Mouse (Mus musculus): ENCODE measurements around the gene Ifi35. TPM values are rescaled to one million over a fixed set of nuclear protein-coding genes. Genes with fewer than 3 reads are reported as not detected.

Ifi35 gene
- polyA plus RNA-seq, 1 experiment from 2014 or later, result 5.4 TPM

GRCm38 (mm10) chr11:101483804-101484203 lies 35.6 kb downstream of the Ifi35 start:
- Histone ChIP-seq H3K27me3 (ENCODE audit: control insufficient read depth, insufficient read depth, low read length) (no peaks in the 10 kb centered on the region), H3K9me3 (ENCODE audit: control insufficient read depth, low read length) (no peaks in the 10 kb centered on the region), H3K27ac (peak overlapping the region; percentile 43; the same call in 1 of the 2 replicates), H3K9ac (no peak overlapping the region), H3K4me1 (replicated peaks; ENCODE audit: control insufficient read depth, insufficient read depth, low read length) (peaks cover 13% of the 10 kb centered on the region; the same call in 1 of the 2 replicates), H3K36me3 (replicated peaks; ENCODE audit: control insufficient read depth, insufficient read depth) (0 out of 2 replicates have a peak, but pooled peaks cover 5% of the 10 kb centered on the region), H3K4me3 (replicated peaks; ENCODE audit: low read length) (no peak overlapping the region), H3K4me2 (replicated peaks) (no peak overlapping the region)
- ATAC-seq (ENCODE audit: low FRiP score) (no peak), DNase-seq (ENCODE audit: low spot score) (no peak)
- 15% methylated on average over 3 of the region's 3 CpGs for WGBS

- 59% methylated on average over 6 of the region's 6 CpGs for WGBS
- Histone ChIP-seq H3K4me3 (replicated peaks; ENCODE audit: low read length) (no peak overlapping the region), H3K4me1 (replicated peaks; ENCODE audit: control insufficient read depth, insufficient read depth, low read length) (peaks cover 9% of the 10 kb centered on the region; the same call in 1 of the 2 replicates)
These were observed 36.0 kb downstream of the Ifi35 start for GRCm38 (mm10) chr11:101484245-101484644.

GRCm38 (mm10) chr11:101484814-101485213 lies 36.6 kb downstream of the Ifi35 start:
- WGBS, result 92% methylated on average over 7 of the region's 7 CpGs
- Histone ChIP-seq H3K4me3 (replicated peaks; ENCODE audit: low read length) (no peak overlapping the region), H3K27me3 (ENCODE audit: control insufficient read depth, insufficient read depth, low read length) (no peaks in the 10 kb centered on the region)

More at GRCm38 (mm10) chr11:101484245-101484644, 36.0 kb downstream of the Ifi35 start:
- Histone ChIP-seq H3K9ac (no peak overlapping the region), H3K4me2 (replicated peaks) (no peak overlapping the region), H3K36me3 (replicated peaks; ENCODE audit: control insufficient read depth, insufficient read depth) (0 out of 2 replicates have a peak, but pooled peaks cover 5% of the 10 kb centered on the region), H3K27ac (peak overlapping the region; percentile 21; the same call in 1 of the 2 replicates), H3K27me3 (ENCODE audit: control insufficient read depth, insufficient read depth, low read length) (no peaks in the 10 kb centered on the region), H3K9me3 (ENCODE audit: control insufficient read depth, low read length) (no peaks in the 10 kb centered on the region)
- ATAC-seq (ENCODE audit: low FRiP score), result no peak
- no peak for DNase-seq (ENCODE audit: low spot score)

GRCm38 (mm10) chr11:101485509-101486028 lies 37.4 kb downstream of the Ifi35 start:
- H3K27me3 ChIP-seq (ENCODE audit: control insufficient read depth, insufficient read depth, low read length), result no peaks in the 10 kb centered on the region
- ATAC-seq (ENCODE audit: low FRiP score), result no peak
- H3K4me1 ChIP-seq (replicated peaks; ENCODE audit: control insufficient read depth, insufficient read depth, low read length), result 0 out of 2 replicates have a peak, but pooled peaks cover 5% of the 10 kb centered on the region
- no peak for DNase-seq (ENCODE audit: low spot score)
- 0 out of 2 replicates have a peak, but pooled peaks cover 5% of the 10 kb centered on the region for H3K36me3 ChIP-seq (replicated peaks; ENCODE audit: control insufficient read depth, insufficient read depth)
- H3K4me3 ChIP-seq (replicated peaks; ENCODE audit: low read length), result no peak overlapping the region
- no peak overlapping the region for H3K27ac ChIP-seq
- no peak overlapping the region for H3K4me2 ChIP-seq (replicated peaks)
- H3K9ac ChIP-seq, result no peak overlapping the region; the same call in 1 of the 2 replicates
- WGBS, result 48% methylated on average over 6 of the region's 6 CpGs
- H3K9me3 ChIP-seq (ENCODE audit: control insufficient read depth, low read length), result no peaks in the 10 kb centered on the region

More at GRCm38 (mm10) chr11:101484814-101485213, 36.6 kb downstream of the Ifi35 start:
- Histone ChIP-seq H3K9ac (no peak overlapping the region), H3K4me2 (replicated peaks) (no peak overlapping the region), H3K36me3 (replicated peaks; ENCODE audit: control insufficient read depth, insufficient read depth) (0 out of 2 replicates have a peak, but pooled peaks cover 5% of the 10 kb centered on the region), H3K27ac (no peak overlapping the region), H3K4me1 (replicated peaks; ENCODE audit: control insufficient read depth, insufficient read depth, low read length) (0 out of 2 replicates have a peak, but pooled peaks cover 5% of the 10 kb centered on the region), H3K9me3 (ENCODE audit: control insufficient read depth, low read length) (no peaks in the 10 kb centered on the region)
- ATAC-seq (ENCODE audit: low FRiP score), result no peak
- DNase-seq (ENCODE audit: low spot score), result no peak

- no peak overlapping the region for H3K27ac ChIP-seq
- H3K9me3 ChIP-seq (ENCODE audit: control insufficient read depth, low read length), result no peaks in the 10 kb centered on the region
- 0 out of 2 replicates have a peak, but pooled peaks cover 5% of the 10 kb centered on the region for H3K4me1 ChIP-seq (replicated peaks; ENCODE audit: control insufficient read depth, insufficient read depth, low read length)
- H3K36me3 ChIP-seq (replicated peaks; ENCODE audit: control insufficient read depth, insufficient read depth), result 0 out of 2 replicates have a peak, but pooled peaks cover 5% of the 10 kb centered on the region
- H3K9ac ChIP-seq, result no peak overlapping the region
- no peak overlapping the region for H3K4me2 ChIP-seq (replicated peaks)
- DNase-seq (ENCODE audit: low spot score) (no peak), ATAC-seq (ENCODE audit: low FRiP score) (no peak)
- 75% methylated on average over 6 of the region's 6 CpGs for WGBS
- no peak overlapping the region for H3K4me3 ChIP-seq (replicated peaks; ENCODE audit: low read length)
- no peaks in the 10 kb centered on the region for H3K27me3 ChIP-seq (ENCODE audit: control insufficient read depth, insufficient read depth, low read length)
These were observed 37.9 kb downstream of the Ifi35 start for GRCm38 (mm10) chr11:101486126-101486525.

- ATAC-seq (ENCODE audit: low FRiP score) (no peak), DNase-seq (ENCODE audit: low spot score) (no peak)
- no peak overlapping the region for H3K9ac ChIP-seq
- no peaks in the 10 kb centered on the region for H3K9me3 ChIP-seq (ENCODE audit: control insufficient read depth, low read length)
- H3K4me3 ChIP-seq (replicated peaks; ENCODE audit: low read length), result no peak overlapping the region
- no peaks in the 10 kb centered on the region for H3K36me3 ChIP-seq (replicated peaks; ENCODE audit: control insufficient read depth, insufficient read depth)
- H3K4me2 ChIP-seq (replicated peaks), result no peak overlapping the region
- no peak overlapping the region for H3K27ac ChIP-seq
- H3K27me3 ChIP-seq (ENCODE audit: control insufficient read depth, insufficient read depth, low read length), result no peaks in the 10 kb centered on the region
- WGBS, result 84% methylated on average over 5 of the region's 5 CpGs
- H3K4me1 ChIP-seq (replicated peaks; ENCODE audit: control insufficient read depth, insufficient read depth, low read length), result no peaks in the 10 kb centered on the region
These were observed 58.1 kb downstream of the Ifi35 start for GRCm38 (mm10) chr11:101506269-101506780.

- Histone ChIP-seq H3K4me3 (replicated peaks; ENCODE audit: low read length) (no peak overlapping the region), H3K4me1 (replicated peaks; ENCODE audit: control insufficient read depth, insufficient read depth, low read length) (no peaks in the 10 kb centered on the region), H3K27me3 (ENCODE audit: control insufficient read depth, insufficient read depth, low read length) (no peaks in the 10 kb centered on the region), H3K9ac (no peak overlapping the region), H3K4me2 (replicated peaks) (no peak overlapping the region), H3K9me3 (ENCODE audit: control insufficient read depth, low read length) (no peaks in the 10 kb centered on the region), H3K36me3 (replicated peaks; ENCODE audit: control insufficient read depth, insufficient read depth) (no peaks in the 10 kb centered on the region), H3K27ac (no peak overlapping the region)
- no peak for DNase-seq (ENCODE audit: low spot score)
- WGBS, result 95% methylated on average over 7 of the region's 7 CpGs
- no peak for ATAC-seq (ENCODE audit: low FRiP score)
These were observed 58.9 kb downstream of the Ifi35 start for GRCm38 (mm10) chr11:101507090-101507489.

Small RNAs within 50 kb of the gene (microRNA-seq; reads per million reads assigned to microRNA genes)
- gene Mir6929, result not detected

Other genes starting within 250 kb of the Ifi35 start
- 26.9 and 37.2 TPM in 2 replicates for gene Ezh1, start 221.9 kb upstream of the Ifi35 start, polyA plus RNA-seq (2014; fragmentation: Nextera tagmentation; extraction: Ambion mirVana)
- gene Ramp2, start 202.4 kb upstream of the Ifi35 start, polyA plus RNA-seq (2014; fragmentation: Nextera tagmentation; extraction: Ambion mirVana), result 102 and 117 TPM in 2 replicates
- 122 and 133 TPM in 2 replicates for gene Vps25, start 194.7 kb upstream of the Ifi35 start, polyA plus RNA-seq (2014; fragmentation: Nextera tagmentation; extraction: Ambion mirVana)
- 5.3 and 6.0 TPM in 2 replicates for gene Wnk4, start 187.8 kb upstream of the Ifi35 start, polyA plus RNA-seq (2014; fragmentation: Nextera tagmentation; extraction: Ambion mirVana)
- 0.42 and 0.91 TPM in 2 replicates for gene Cntd1, start 169.4 kb upstream of the Ifi35 start, polyA plus RNA-seq (2014; fragmentation: Nextera tagmentation; extraction: Ambion mirVana)
- 242 and 256 TPM in 2 replicates for gene Coa3, start 169.3 kb upstream of the Ifi35 start, polyA plus RNA-seq (2014; fragmentation: Nextera tagmentation; extraction: Ambion mirVana)
- gene Becn1, start 146.1 kb upstream of the Ifi35 start, polyA plus RNA-seq (2014; fragmentation: Nextera tagmentation; extraction: Ambion mirVana), result 172 and 176 TPM in 2 replicates
- gene Psme3, start 132.2 kb upstream of the Ifi35 start, polyA plus RNA-seq (2014; fragmentation: Nextera tagmentation; extraction: Ambion mirVana), result 89.7 and 97.3 TPM in 2 replicates
- gene Aoc2, start 123.3 kb upstream of the Ifi35 start, polyA plus RNA-seq (2014; fragmentation: Nextera tagmentation; extraction: Ambion mirVana), result 1.3 and 1.6 TPM in 2 replicates
- 0.21 and 0.28 TPM in 2 replicates for gene Aoc3, start 117.8 kb upstream of the Ifi35 start, polyA plus RNA-seq (2014; fragmentation: Nextera tagmentation; extraction: Ambion mirVana)
- gene G6pc, start 80.8 kb upstream of the Ifi35 start, polyA plus RNA-seq (2014; fragmentation: Nextera tagmentation; extraction: Ambion mirVana), result not detected in 2 replicates
- 82.4 and 85.3 TPM in 2 replicates for gene Aarsd1, start 30.8 kb upstream of the Ifi35 start, polyA plus RNA-seq (2014; fragmentation: Nextera tagmentation; extraction: Ambion mirVana)
- gene Gm27029, start 23.6 kb upstream of the Ifi35 start, polyA plus RNA-seq (2014; fragmentation: Nextera tagmentation; extraction: Ambion mirVana), result 7.3 and 8.8 TPM in 2 replicates
- gene Rundc1, start 23.3 kb upstream of the Ifi35 start, polyA plus RNA-seq (2014; fragmentation: Nextera tagmentation; extraction: Ambion mirVana), result 23.1 and 24.1 TPM in 2 replicates
- gene Ptges3l, start 23.1 kb upstream of the Ifi35 start, polyA plus RNA-seq (2014; fragmentation: Nextera tagmentation; extraction: Ambion mirVana), result 1.9 and 2.2 TPM in 2 replicates
- gene Rpl27, start 6.1 kb upstream of the Ifi35 start, polyA plus RNA-seq (2014; fragmentation: Nextera tagmentation; extraction: Ambion mirVana), result 248 and 297 TPM in 2 replicates
- gene Rnd2, start 16.6 kb downstream of the Ifi35 start, polyA plus RNA-seq (2014; fragmentation: Nextera tagmentation; extraction: Ambion mirVana), result 51.0 and 52.5 TPM in 2 replicates
- gene Vat1, start 17.8 kb downstream of the Ifi35 start, polyA plus RNA-seq (2014; fragmentation: Nextera tagmentation; extraction: Ambion mirVana), result 99.9 and 117 TPM in 2 replicates
- gene Brca1, start 103.5 kb downstream of the Ifi35 start, polyA plus RNA-seq (2014; fragmentation: Nextera tagmentation; extraction: Ambion mirVana), result 3.2 TPM in 2 replicates
- gene Nbr1, start 103.7 kb downstream of the Ifi35 start, polyA plus RNA-seq (2014; fragmentation: Nextera tagmentation; extraction: Ambion mirVana), result 90.1 and 93.0 TPM in 2 replicates
- 4.7 and 4.8 TPM in 2 replicates for gene Tmem106a, start 133.8 kb downstream of the Ifi35 start, polyA plus RNA-seq (2014; fragmentation: Nextera tagmentation; extraction: Ambion mirVana)
- gene Gm11634, start 150.8 kb downstream of the Ifi35 start, polyA plus RNA-seq (2014; fragmentation: Nextera tagmentation; extraction: Ambion mirVana), result not detected in 2 replicates
- 13.7 and 16.6 TPM in 2 replicates for gene Rdm1, start 178.8 kb downstream of the Ifi35 start, polyA plus RNA-seq (2014; fragmentation: Nextera tagmentation; extraction: Ambion mirVana)
- gene Arl4d, start 217.1 kb downstream of the Ifi35 start, polyA plus RNA-seq (2014; fragmentation: Nextera tagmentation; extraction: Ambion mirVana), result 5.6 and 5.9 TPM in 2 replicates

Data from hindbrain, embryonic 14.5 days (tissue).